Mouse (Mus musculus): ENCODE results near the gene Ap2b1.

Ap2b1 gene

GRCm38 (mm10) chr11:83443824-83444223, 145.0 kb downstream of the Ap2b1 start:
- no peak for DNase-seq (ENCODE audit: low spot score in 2 of 2)

- DNase-seq (ENCODE audit: low spot score in 2 of 2), result no peak
Measured at GRCm38 (mm10) chr11:83445001-83445400, 146.2 kb downstream of the Ap2b1 start.

GRCm38 (mm10) chr11:83447612-83448011, 148.8 kb downstream of the Ap2b1 start:
- no peak for DNase-seq (ENCODE audit: low spot score in 2 of 2)

GRCm38 (mm10) chr11:83448021-83448926, 149.4 kb downstream of the Ap2b1 start:
- DNase-seq (ENCODE audit: low spot score in 2 of 2), result peak in 1 of 2 experiments; percentile 47

- no peak for DNase-seq (ENCODE audit: low spot score in 2 of 2)
Measured at GRCm38 (mm10) chr11:83448927-83449236, 150.1 kb downstream of the Ap2b1 start.

GRCm38 (mm10) chr11:83449298-83449697, 150.5 kb downstream of the Ap2b1 start:
- DNase-seq (ENCODE audit: low spot score in 2 of 2), result no peak

- DNase-seq (ENCODE audit: low spot score in 2 of 2), result no peak
Measured at GRCm38 (mm10) chr11:83450550-83450949, 151.7 kb downstream of the Ap2b1 start.

GRCm38 (mm10) chr11:83451281-83451680, 152.5 kb downstream of the Ap2b1 start:
- no peak for DNase-seq (ENCODE audit: low spot score in 2 of 2)

- DNase-seq (ENCODE audit: low spot score in 2 of 2), result no peak
Measured at GRCm38 (mm10) chr11:83454548-83454947, 155.7 kb downstream of the Ap2b1 start.

Data from urinary bladder, postnatal 4 days (tissue).